Mouse (Mus musculus) liver, embryonic 11.5 days (tissue): Measurements from ENCODE around the gene Serpina9. TPM values are rescaled to one million over a fixed set of nuclear protein-coding genes. Genes with fewer than 3 reads are reported as not detected.

Experiments
- polyA plus RNA-seq: library from polyadenylated mRNA; unstranded; fragments of >200 nt; fragmentation: Nextera tagmentation; extraction: Ambion mirVana; gene quantifications from 2 replicates; pipeline ENCODE4 v1.2.1, GENCODE M21; 2014

The Serpina9 gene
- polyA plus RNA-seq, 1 experiment from 2014 or later: not detected

Other genes with a start within 250 kb of the Serpina9 start
- 51.9 and 59.9 TPM in 2 replicates for gene Serpina1d, start 240.2 kb downstream of the Serpina9 start, polyA plus RNA-seq
- gene Serpina1b, start 183.4 kb downstream of the Serpina9 start, polyA plus RNA-seq: 344 and 359 TPM in 2 replicates
- 211 and 218 TPM in 2 replicates for gene Serpina1a, start 150.2 kb downstream of the Serpina9 start, polyA plus RNA-seq
- 20.4 and 21.9 TPM in 2 replicates for gene Serpina1c, start 108.9 kb downstream of the Serpina9 start, polyA plus RNA-seq
- gene Serpina1e, start 54.8 kb downstream of the Serpina9 start, polyA plus RNA-seq: 36.4 and 37.7 TPM in 2 replicates
- gene Serpina11, start 23.8 kb downstream of the Serpina9 start, polyA plus RNA-seq: 2.7 and 3.0 TPM in 2 replicates
- gene Serpina12, start 30.7 kb upstream of the Serpina9 start, polyA plus RNA-seq: not detected in 2 replicates
- gene Serpina5, start 87.4 kb upstream of the Serpina9 start, polyA plus RNA-seq: not detected in 2 replicates
- gene Serpina3a, start 99.0 kb upstream of the Serpina9 start, polyA plus RNA-seq: not detected in 2 replicates
- 0.12 and 0.19 TPM in 2 replicates for gene Serpina3b, start 114.2 kb upstream of the Serpina9 start, polyA plus RNA-seq
- gene Serpina3c, start 140.1 kb upstream of the Serpina9 start, polyA plus RNA-seq: not detected in 2 replicates
- gene Serpina3f, start 200.8 kb upstream of the Serpina9 start, polyA plus RNA-seq: 0.08 and 0.39 TPM in 2 replicates
- gene Serpina3g, start 222.5 kb upstream of the Serpina9 start, polyA plus RNA-seq: 1.2 and 2.6 TPM in 2 replicates
- 0.14 and 0.27 TPM in 2 replicates for gene Serpina3i, start 249.4 kb upstream of the Serpina9 start, polyA plus RNA-seq